Mouse (Mus musculus) forebrain, embryonic 15.5 days (tissue): Measurements from ENCODE around the gene Ppm1l. TPM values are rescaled to one million over a fixed set of nuclear protein-coding genes. Genes with fewer than 3 reads are reported as not detected.
A peak's percentile ranks its signal among the peaks of the same experiment; 100 is the strongest.

Experiments used
- ATAC-seq: fragments of 200-750 bp; cut with Nextera tagmentation; replicated peaks from 2 replicates; pipeline ENCODE4 v1.8.0; 2017; ENCODE audit warnings: mild to moderate bottlenecking, moderate TSS enrichment, moderate library complexity
- H3K27ac ChIP-seq: fragments of 300-500 bp; sonication (generic); replicated peaks from 2 replicates; pipeline ENCODE4 v1.5.1; 2015; ENCODE audit warnings: mild to moderate bottlenecking, inconsistent platforms
- H3K27me3 ChIP-seq: fragments of 300-500 bp; sonication (generic); 2 replicates; pipeline ENCODE4 v1.6.1; 2015; ENCODE audit warnings: inconsistent platforms
- H3K36me3 ChIP-seq: fragments of 300-500 bp; sonication (generic); 2 replicates; pipeline ENCODE4 v1.6.1; 2015; ENCODE audit warnings: mild to moderate bottlenecking, inconsistent platforms
- H3K4me1 ChIP-seq: fragments of 300-500 bp; sonication (generic); 2 replicates; pipeline ENCODE4 v1.6.1; 2015; ENCODE audit warnings: inconsistent platforms
- H3K4me2 ChIP-seq: fragments of 300-500 bp; sonication (generic); replicated peaks from 2 replicates; pipeline ENCODE4 v1.6.1; 2015; ENCODE audit warnings: mild to moderate bottlenecking, inconsistent platforms
- H3K4me3 ChIP-seq: fragments of 300-500 bp; sonication (generic); 2 replicates; pipeline ENCODE4 v1.5.1; 2015; ENCODE audit warnings: mild to moderate bottlenecking, inconsistent platforms
- H3K9ac ChIP-seq: fragments of 300-500 bp; sonication (generic); replicated peaks from 2 replicates; pipeline ENCODE4 v1.6.1; 2015; ENCODE audit warnings: mild to moderate bottlenecking, inconsistent platforms
- H3K9me3 ChIP-seq: fragments of 300-500 bp; sonication (generic); 2 replicates; pipeline ENCODE4 v1.6.1; 2016; ENCODE audit warnings: inconsistent platforms
- WGBS: fragments of 180-500 bp; shearing (Covaris S2); methylation state at CpG from one replicate; pipeline ENCODE4 v1.1.7; 2015; ENCODE audit warnings: mixed read lengths; 5-methylcytosine and 5-hydroxymethylcytosine counted together
- polyA plus RNA-seq: library from polyadenylated mRNA; unstranded; fragments of >200 nt; fragmentation: Nextera tagmentation; extraction: Ambion mirVana; gene quantifications from 2 replicates; pipeline ENCODE4 v1.2.1, GENCODE M21; 2015

Ppm1l gene
- polyA plus RNA-seq, 1 experiment from 2014 or later, result 26.2 TPM

- no peak for ATAC-seq
- H3K27ac ChIP-seq, result no peak overlapping the region
Measured at GRCm38 (mm10) chr3:69519188-69519587, 202.5 kb downstream of the Ppm1l start.

GRCm38 (mm10) chr3:69519789-69520558 is 203.3 kb downstream of the Ppm1l start:
- Histone ChIP-seq H3K4me3 (no peak overlapping the region), H3K4me2 (no peak overlapping the region), H3K36me3 (no peaks in the 10 kb centered on the region), H3K27me3 (no peaks in the 10 kb centered on the region), H3K9me3 (no peaks in the 10 kb centered on the region), H3K9ac (no peak overlapping the region), H3K27ac (peak overlapping the region; percentile 31; the same call in 1 of the 2 replicates), H3K4me1 (peaks cover 14% of the 10 kb centered on the region)
- peak; percentile 31; the same call in 1 of the 2 replicates for ATAC-seq
- 70% methylated on average over 21 of the region's 21 CpGs for WGBS

More at GRCm38 (mm10) chr3:69519188-69519587, 202.5 kb downstream of the Ppm1l start:
- no peaks in the 10 kb centered on the region for H3K36me3 ChIP-seq
- 72% methylated on average over 9 of the region's 9 CpGs for WGBS
- H3K4me3 ChIP-seq, result no peak overlapping the region
- no peak overlapping the region for H3K9ac ChIP-seq
- H3K9me3 ChIP-seq, result no peaks in the 10 kb centered on the region
- H3K27me3 ChIP-seq, result no peaks in the 10 kb centered on the region
- peaks cover 11% of the 10 kb centered on the region; the same call in 1 of the 2 replicates for H3K4me1 ChIP-seq
- H3K4me2 ChIP-seq, result no peak overlapping the region

GRCm38 (mm10) chr3:69522270-69522669 is 205.6 kb downstream of the Ppm1l start:
- WGBS, result 86% methylated on average over 3 of the region's 3 CpGs
- H3K27ac ChIP-seq, result no peak overlapping the region
- no peak overlapping the region for H3K4me3 ChIP-seq
- H3K9me3 ChIP-seq, result no peaks in the 10 kb centered on the region
- no peaks in the 10 kb centered on the region for H3K27me3 ChIP-seq
- no peaks in the 10 kb centered on the region for H3K36me3 ChIP-seq
- peaks cover 16% of the 10 kb centered on the region for H3K4me1 ChIP-seq
- ATAC-seq, result no peak
- H3K9ac ChIP-seq, result no peak overlapping the region
- no peak overlapping the region for H3K4me2 ChIP-seq

- Histone ChIP-seq H3K4me1 (peaks cover 16% of the 10 kb centered on the region), H3K27me3 (no peaks in the 10 kb centered on the region), H3K27ac (no peak overlapping the region), H3K4me3 (no peak overlapping the region), H3K9ac (no peak overlapping the region), H3K36me3 (no peaks in the 10 kb centered on the region), H3K9me3 (no peaks in the 10 kb centered on the region), H3K4me2 (no peak overlapping the region)
- 87% methylated on average over 8 of the region's 8 CpGs for WGBS
- no peak for ATAC-seq
Measured at GRCm38 (mm10) chr3:69524356-69525071, 207.9 kb downstream of the Ppm1l start.

GRCm38 (mm10) chr3:69525072-69525529 is 208.4 kb downstream of the Ppm1l start:
- Histone ChIP-seq H3K4me3 (no peak overlapping the region), H3K4me1 (peaks cover 11% of the 10 kb centered on the region), H3K4me2 (no peak overlapping the region), H3K36me3 (no peaks in the 10 kb centered on the region), H3K27ac (no peak overlapping the region), H3K9me3 (no peaks in the 10 kb centered on the region), H3K27me3 (no peaks in the 10 kb centered on the region), H3K9ac (no peak overlapping the region)
- WGBS, result 61% methylated on average over 8 of the region's 8 CpGs
- no peak for ATAC-seq

- WGBS, result 91% methylated on average over 1 of the region's 1 CpGs
- H3K9ac ChIP-seq, result no peak overlapping the region
- no peak overlapping the region for H3K27ac ChIP-seq
- no peaks in the 10 kb centered on the region for H3K36me3 ChIP-seq
- H3K4me3 ChIP-seq, result no peak overlapping the region
- H3K27me3 ChIP-seq, result no peaks in the 10 kb centered on the region
- no peaks in the 10 kb centered on the region for H3K9me3 ChIP-seq
- ATAC-seq, result no peak
- H3K4me2 ChIP-seq, result no peak overlapping the region
- peaks cover 13% of the 10 kb centered on the region for H3K4me1 ChIP-seq
Measured at GRCm38 (mm10) chr3:69527384-69527783, 210.7 kb downstream of the Ppm1l start.

GRCm38 (mm10) chr3:69529576-69529975 is 212.9 kb downstream of the Ppm1l start:
- H3K4me2 ChIP-seq, result no peak overlapping the region
- no peaks in the 10 kb centered on the region for H3K27me3 ChIP-seq
- 83% methylated on average over 7 of the region's 7 CpGs for WGBS
- H3K4me3 ChIP-seq, result no peak overlapping the region
- H3K36me3 ChIP-seq, result no peaks in the 10 kb centered on the region
- no peaks in the 10 kb centered on the region for H3K9me3 ChIP-seq
- H3K27ac ChIP-seq, result no peak overlapping the region
- peaks cover 13% of the 10 kb centered on the region for H3K4me1 ChIP-seq
- H3K9ac ChIP-seq, result no peak overlapping the region
- no peak for ATAC-seq

- WGBS, result 45% methylated on average over 9 of the region's 9 CpGs
- Histone ChIP-seq H3K27me3 (no peaks in the 10 kb centered on the region), H3K9me3 (no peaks in the 10 kb centered on the region), H3K4me2 (no peak overlapping the region), H3K4me3 (no peak overlapping the region), H3K4me1 (peaks cover 22% of the 10 kb centered on the region), H3K27ac (no peak overlapping the region), H3K36me3 (no peaks in the 10 kb centered on the region), H3K9ac (no peak overlapping the region)
- no peak for ATAC-seq
Measured at GRCm38 (mm10) chr3:69531511-69531910, 214.8 kb downstream of the Ppm1l start.

GRCm38 (mm10) chr3:69532687-69533086 is 216.0 kb downstream of the Ppm1l start:
- H3K9me3 ChIP-seq, result no peaks in the 10 kb centered on the region

GRCm38 (mm10) chr3:69535486-69535885 is 218.8 kb downstream of the Ppm1l start:
- H3K27ac ChIP-seq, result 0 out of 2 replicates have a peak overlapping the region, but pooled peaks have one; percentile 20
- H3K4me1 ChIP-seq, result peaks cover 38% of the 10 kb centered on the region
- WGBS, result 52% methylated on average over 10 of the region's 10 CpGs
- no peak overlapping the region for H3K9ac ChIP-seq
- H3K27me3 ChIP-seq, result no peaks in the 10 kb centered on the region
- H3K9me3 ChIP-seq, result no peaks in the 10 kb centered on the region
- ATAC-seq, result peak; percentile 61
- H3K36me3 ChIP-seq, result no peaks in the 10 kb centered on the region
- no peak overlapping the region for H3K4me3 ChIP-seq
- H3K4me2 ChIP-seq, result no peak overlapping the region

More at GRCm38 (mm10) chr3:69532687-69533086, 216.0 kb downstream of the Ppm1l start:
- Histone ChIP-seq H3K9ac (no peak overlapping the region), H3K27ac (no peak overlapping the region), H3K4me3 (no peak overlapping the region), H3K4me2 (no peak overlapping the region), H3K36me3 (no peaks in the 10 kb centered on the region), H3K27me3 (no peaks in the 10 kb centered on the region), H3K4me1 (peaks cover 27% of the 10 kb centered on the region)
- WGBS, result 69% methylated on average over 4 of the region's 4 CpGs
- ATAC-seq, result no peak

GRCm38 (mm10) chr3:69535941-69536647 is 219.4 kb downstream of the Ppm1l start:
- no peaks in the 10 kb centered on the region for H3K27me3 ChIP-seq
- H3K9me3 ChIP-seq, result no peaks in the 10 kb centered on the region
- H3K4me1 ChIP-seq, result peaks cover 38% of the 10 kb centered on the region
- H3K4me3 ChIP-seq, result no peak overlapping the region
- no peak overlapping the region for H3K9ac ChIP-seq
- 0 out of 2 replicates have a peak overlapping the region, but pooled peaks have one; percentile 2 for H3K4me2 ChIP-seq
- H3K27ac ChIP-seq, result peak overlapping the region; percentile 20; the same call in 1 of the 2 replicates
- no peaks in the 10 kb centered on the region for H3K36me3 ChIP-seq
- 32% methylated on average over 25 of the region's 25 CpGs for whole genome bisulfite sequencing
- peak; percentile 73 for ATAC-seq
